Mouse (Mus musculus) spleen, adult 18-20 months (tissue): Measurements from ENCODE around the gene Cdc40.
"Not testable (repeated sequence)": the region's sequence is repeated elsewhere in the genome, so short reads cannot be mapped to it uniquely, and the experiment has no call there.

Experiments
- DNase-seq, 2 experiments: peaks; one replicate each; pipeline ENCODE4 v3.0.0; 2022; ENCODE audit warnings: mixed read lengths in 2 of 2

Gene Cdc40

GRCm38 (mm10) chr10:40857599-40857998 is 25.5 kb downstream of the Cdc40 start:
- DNase-seq = no peak

GRCm38 (mm10) chr10:40856703-40857102 is 26.4 kb downstream of the Cdc40 start:
- DNase-seq = no peak

- no peak for DNase-seq
Measured at GRCm38 (mm10) chr10:40855616-40856015, 27.5 kb downstream of the Cdc40 start.

- no peak for DNase-seq
Measured at GRCm38 (mm10) chr10:40851138-40851537, 32.0 kb downstream of the Cdc40 start.

- no peak for DNase-seq
Measured at GRCm38 (mm10) chr10:40850644-40851043, 32.5 kb downstream of the Cdc40 start.

- no peak for DNase-seq
Measured at GRCm38 (mm10) chr10:40847176-40847874, 35.8 kb downstream of the Cdc40 start.

- DNase-seq = no peak
Measured at GRCm38 (mm10) chr10:40845626-40846025, 37.5 kb downstream of the Cdc40 start.

GRCm38 (mm10) chr10:40844546-40844945 is 38.6 kb downstream of the Cdc40 start:
- no peak for DNase-seq

GRCm38 (mm10) chr10:40843841-40844240 is 39.3 kb downstream of the Cdc40 start:
- DNase-seq = no peak

- no peak for DNase-seq
Measured at GRCm38 (mm10) chr10:40840086-40840485, 43.0 kb downstream of the Cdc40 start.

GRCm38 (mm10) chr10:40831267-40831666 is 51.8 kb downstream of the Cdc40 start:
- no peak for DNase-seq

- DNase-seq = no peak
Measured at GRCm38 (mm10) chr10:40830312-40830711, 52.8 kb downstream of the Cdc40 start.

- no peak for DNase-seq
Measured at GRCm38 (mm10) chr10:40827706-40828105, 55.4 kb downstream of the Cdc40 start.

- DNase-seq = no peak
Measured at GRCm38 (mm10) chr10:40825952-40826351, 57.2 kb downstream of the Cdc40 start.

GRCm38 (mm10) chr10:40816471-40816870 is 66.6 kb downstream of the Cdc40 start:
- DNase-seq = no peak

- no peak for DNase-seq
Measured at GRCm38 (mm10) chr10:40813627-40814026, 69.5 kb downstream of the Cdc40 start.

GRCm38 (mm10) chr10:40809411-40809910 is 73.7 kb downstream of the Cdc40 start:
- not testable (repeated sequence) for DNase-seq

GRCm38 (mm10) chr10:40806221-40806620 is 76.9 kb downstream of the Cdc40 start:
- no peak for DNase-seq

- DNase-seq = no peak
Measured at GRCm38 (mm10) chr10:40805221-40805620, 77.9 kb downstream of the Cdc40 start.

GRCm38 (mm10) chr10:40792115-40792514 is 91.0 kb downstream of the Cdc40 start:
- DNase-seq = no peak

GRCm38 (mm10) chr10:40790406-40790805 is 92.7 kb downstream of the Cdc40 start:
- no peak for DNase-seq
